Mouse (Mus musculus) right cerebral cortex, postnatal 4 days (tissue): ENCODE results near the gene Crhr1.
A peak's percentile ranks its signal among the peaks of the same experiment; 100 is the strongest.

Experiments used
- DNase-seq: peaks from one replicate; pipeline ENCODE4 v3.0.0-alpha.2; 2022

Gene Crhr1

DNA sequence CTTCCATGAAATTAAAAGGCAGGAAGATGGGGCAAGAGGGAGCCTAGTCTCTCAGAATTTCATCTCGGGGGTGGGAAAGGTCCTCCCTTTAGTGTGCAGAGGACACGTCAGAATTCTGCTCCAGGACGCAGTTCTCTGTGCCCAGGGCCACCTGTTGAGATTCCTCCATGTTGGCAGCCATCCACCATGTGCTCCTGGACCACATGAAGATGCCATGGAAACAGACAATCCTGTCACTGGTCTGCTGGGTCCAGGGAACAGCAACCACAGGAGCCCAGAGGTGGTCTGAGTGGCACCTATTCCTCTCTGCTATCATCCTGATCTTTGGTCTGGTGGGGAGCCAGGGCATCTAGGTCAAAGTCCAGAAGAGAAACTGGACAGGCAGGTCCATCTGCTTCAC, 6.3 kb downstream of the Crhr1 start:
- DNase-seq, result no peak

GRCm38 (mm10) chr11:104144930-104145329, 12.3 kb downstream of the Crhr1 start:
- no peak for DNase-seq

DNA sequence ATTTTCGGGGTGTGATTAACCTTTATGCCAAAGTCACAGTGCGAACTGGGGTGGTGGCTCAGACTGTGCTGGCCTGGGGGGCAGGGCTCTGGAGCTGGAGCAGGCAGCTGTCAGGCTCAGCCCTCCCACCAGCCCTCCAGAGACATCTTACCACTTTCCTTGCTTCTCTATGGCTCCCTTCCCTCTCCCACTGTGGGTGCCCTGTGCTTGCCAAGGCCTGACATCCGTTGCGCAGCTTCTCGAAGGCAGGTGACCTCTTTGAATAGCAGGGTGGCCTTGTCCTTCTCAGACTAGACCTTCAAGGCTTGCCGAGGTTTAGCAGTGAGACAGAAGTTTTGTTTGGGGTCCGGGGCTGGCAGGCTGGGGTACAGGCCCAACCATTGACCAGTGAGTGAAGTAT, 16.1 kb downstream of the Crhr1 start:
- no peak for DNase-seq

DNA sequence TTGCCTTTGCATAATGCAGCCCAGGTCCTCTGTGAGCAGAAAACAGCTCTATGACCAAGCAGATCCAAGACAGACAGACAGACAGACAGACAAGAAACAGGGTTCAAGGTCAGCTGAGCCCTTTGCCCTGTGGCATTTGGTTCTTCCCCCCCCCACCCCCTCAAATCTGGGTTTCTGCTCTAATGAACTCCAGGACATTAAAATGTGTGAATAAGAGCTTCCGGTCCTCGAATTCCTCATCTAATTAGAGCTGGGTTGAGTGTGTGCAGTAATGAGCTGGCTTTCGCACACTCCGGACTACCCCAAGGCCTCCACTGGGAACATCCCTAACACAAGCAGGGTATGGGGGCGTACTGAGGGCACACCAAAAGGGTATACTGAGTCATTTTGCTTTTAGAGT, 18.3 kb downstream of the Crhr1 start:
- DNase-seq, result no peak

DNA sequence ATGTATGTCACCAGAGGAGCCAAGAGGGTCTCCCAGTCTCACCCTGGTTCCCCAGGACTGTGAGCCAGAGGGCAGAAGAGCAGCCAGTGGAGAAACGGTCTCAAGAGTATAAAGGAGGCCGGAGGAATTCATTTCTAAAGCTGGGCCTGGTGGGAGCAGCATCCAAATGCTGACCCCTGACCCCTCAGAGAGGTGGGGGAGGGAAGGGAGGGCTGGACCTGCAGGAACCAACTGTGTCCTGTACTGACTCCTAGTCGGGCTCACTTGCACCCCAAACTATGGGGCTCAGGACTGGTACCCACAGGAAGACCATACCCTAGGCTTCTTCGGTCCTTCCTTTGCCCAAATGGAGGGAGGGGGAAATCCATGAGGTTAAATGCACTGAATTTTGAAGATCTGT, 21.7 kb downstream of the Crhr1 start:
- DNase-seq, result no peak

DNA sequence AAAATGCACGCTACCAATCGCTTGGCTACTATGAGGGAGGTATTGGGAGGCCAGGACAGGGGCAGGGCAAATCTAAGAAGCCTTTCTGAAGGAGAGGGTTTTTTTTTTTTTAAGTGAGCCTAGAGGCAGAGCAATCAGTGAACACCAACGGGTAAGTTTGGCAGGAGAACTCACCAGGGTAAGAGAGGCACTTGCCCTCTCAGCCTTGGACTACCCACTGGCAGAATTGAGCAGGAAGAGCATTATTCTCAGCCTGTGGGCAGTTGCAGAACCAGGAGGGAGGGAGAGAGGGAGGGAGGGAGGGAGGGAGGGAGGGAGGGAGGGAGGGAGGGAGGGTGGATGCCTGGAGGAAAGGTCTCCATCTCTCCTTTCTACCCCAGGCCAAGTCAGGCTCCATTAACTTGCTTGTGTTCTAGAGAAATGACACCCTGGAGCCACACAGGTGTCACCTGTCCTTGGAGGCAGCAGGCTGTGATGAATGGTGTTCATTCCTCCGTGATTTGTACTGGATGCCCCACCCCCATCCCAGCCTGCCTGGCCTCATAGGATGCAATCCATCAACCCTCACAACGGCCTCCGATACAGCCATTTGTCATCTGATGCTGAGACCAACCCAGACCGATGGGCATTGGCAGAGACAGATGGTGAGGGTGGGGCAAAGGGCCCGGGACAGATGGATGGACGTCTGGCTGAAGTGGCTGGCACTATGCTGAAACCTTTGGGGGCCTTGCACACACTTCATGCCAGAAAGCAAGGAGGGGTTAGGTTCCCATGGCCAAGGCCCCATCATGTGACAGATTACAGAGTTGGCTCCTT, 22.4 kb downstream of the Crhr1 start:
- no peak for DNase-seq

GRCm38 (mm10) chr11:104155899-104156298, 23.2 kb downstream of the Crhr1 start:
- DNase-seq, result no peak

DNA sequence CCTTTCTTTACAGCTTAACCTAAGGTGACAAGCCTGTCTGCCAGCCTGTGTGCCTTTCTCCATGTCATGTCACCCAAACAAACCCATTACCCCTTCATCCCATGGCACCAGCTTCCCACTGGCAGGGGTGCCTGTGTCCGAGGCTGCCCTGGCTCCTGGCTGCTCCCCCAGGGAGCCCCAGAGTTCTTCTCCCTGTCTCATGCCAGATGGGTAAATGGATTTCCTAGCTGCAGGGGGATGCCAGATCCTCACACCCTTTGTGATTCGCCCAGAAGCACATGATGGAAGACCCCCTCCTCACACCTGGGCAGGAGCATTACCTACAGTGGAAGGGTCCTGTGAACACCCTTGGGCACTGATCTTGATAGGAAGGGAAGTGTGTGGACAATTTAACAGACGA, 23.7 kb downstream of the Crhr1 start:
- DNase-seq, result no peak

DNA sequence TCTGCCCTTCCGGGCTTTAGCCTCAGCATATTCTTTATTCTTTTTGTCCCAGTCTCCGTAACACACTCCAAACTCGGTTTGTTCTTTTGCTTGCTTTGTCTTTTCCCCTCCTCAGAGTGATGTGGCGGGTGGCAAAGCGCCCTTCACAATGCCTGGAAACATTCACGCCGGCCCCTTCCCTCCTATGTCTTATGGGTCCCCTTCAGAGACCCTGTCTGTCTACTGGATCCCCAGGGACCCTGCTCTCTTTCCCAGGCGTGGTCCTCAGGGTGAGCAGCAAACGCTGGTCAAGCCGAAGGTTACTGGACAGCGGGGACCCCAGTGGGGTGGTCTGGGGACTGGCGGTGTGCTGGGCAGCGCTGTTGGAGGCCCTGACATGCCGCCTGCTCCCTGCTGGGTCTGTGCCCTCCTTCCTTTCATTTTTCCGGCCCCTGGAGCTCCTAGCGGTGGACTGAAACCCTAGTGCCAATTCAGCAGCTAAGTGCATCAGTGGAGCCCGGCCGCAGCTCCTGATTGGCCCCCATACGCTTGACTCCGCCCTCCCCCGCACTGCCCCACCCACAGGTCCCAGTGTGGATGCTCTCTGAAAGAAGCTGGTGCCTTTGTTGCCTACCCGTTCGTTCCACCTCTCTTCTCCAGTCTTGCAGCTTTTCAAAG, 25.1 kb downstream of the Crhr1 start:
- DNase-seq, result peak; percentile 82

DNA sequence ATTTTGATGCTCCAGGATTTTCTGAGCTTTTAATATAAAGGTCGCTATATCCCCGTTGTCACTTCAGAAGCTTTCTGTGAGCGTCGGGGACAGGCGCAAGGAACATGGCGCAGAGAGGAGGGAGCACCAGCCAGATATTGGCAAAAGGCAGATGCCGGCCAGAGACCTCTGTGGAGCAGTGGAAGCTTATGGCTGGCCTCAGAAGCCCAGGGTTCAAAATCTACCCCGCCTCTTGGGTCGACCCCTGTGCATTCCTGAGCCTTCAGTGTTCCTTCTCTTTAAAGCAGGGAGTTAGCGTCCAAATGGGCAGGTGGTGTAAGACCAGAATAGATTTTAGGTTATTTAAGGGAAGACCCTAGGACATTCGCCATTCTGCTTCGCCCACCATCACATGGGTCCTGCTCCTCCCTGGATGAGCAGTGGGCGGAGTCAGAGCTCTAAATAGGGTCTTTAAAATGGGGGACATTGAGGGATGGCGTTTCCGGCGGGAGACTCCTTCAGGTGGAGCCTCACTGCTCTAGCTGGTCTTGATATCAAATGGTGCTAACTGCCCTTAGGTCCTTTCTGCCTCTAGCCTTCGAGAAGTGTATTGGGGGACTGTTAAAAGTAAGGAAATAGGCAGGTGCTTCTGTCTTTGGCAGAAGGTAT, 25.7 kb downstream of the Crhr1 start:
- DNase-seq, result peak; percentile 34

DNA sequence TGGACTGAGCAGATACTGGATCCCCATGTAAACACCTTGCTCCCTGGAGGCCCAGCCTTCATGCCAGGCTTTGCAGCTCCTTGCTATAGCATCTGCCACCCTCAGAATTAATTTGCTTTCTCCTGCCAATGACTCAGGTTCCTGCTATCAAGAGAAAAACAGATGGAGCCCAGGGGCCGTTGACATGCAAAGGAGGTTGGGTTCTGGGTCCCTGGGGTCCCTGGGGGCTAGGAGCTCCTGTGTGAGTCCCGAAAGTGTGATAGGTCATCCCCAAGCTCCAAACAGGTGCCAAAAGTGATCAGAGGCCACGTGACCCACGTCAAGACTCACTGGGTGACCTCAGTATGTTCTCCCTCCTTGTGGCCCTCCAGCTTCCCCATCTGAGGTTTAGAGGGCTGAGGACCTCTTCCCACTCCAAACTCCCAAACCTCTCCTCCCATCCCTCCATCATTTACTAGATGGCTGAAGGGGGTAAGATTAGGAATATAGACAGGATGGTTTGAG, 27.2 kb downstream of the Crhr1 start:
- no peak for DNase-seq

DNA sequence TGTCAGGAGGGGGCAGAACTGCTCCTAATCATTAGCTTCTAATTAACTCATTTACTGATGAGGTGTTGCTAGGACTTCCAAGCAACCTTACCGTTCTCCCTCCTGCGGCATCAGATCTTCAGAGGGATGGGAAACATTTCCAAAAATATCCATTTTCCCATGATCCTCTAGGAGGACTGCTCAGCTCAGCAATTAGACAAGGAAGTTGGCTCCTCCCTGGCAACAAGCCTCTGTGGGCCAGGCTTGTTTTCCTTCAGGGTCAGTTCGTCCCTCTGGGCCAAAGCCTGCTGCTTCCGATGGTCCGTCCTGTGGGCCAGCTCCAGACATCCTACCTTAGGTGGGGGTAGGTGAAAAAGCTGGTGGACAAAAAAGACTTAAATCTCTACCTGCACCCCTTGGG, 28.5 kb downstream of the Crhr1 start:
- no peak for DNase-seq

- no peak for DNase-seq
Observed at GRCm38 (mm10) chr11:104164257-104164656, 31.6 kb downstream of the Crhr1 start.

GRCm38 (mm10) chr11:104171281-104171781, 38.7 kb downstream of the Crhr1 start:
- peak; percentile 80 for DNase-seq

DNA sequence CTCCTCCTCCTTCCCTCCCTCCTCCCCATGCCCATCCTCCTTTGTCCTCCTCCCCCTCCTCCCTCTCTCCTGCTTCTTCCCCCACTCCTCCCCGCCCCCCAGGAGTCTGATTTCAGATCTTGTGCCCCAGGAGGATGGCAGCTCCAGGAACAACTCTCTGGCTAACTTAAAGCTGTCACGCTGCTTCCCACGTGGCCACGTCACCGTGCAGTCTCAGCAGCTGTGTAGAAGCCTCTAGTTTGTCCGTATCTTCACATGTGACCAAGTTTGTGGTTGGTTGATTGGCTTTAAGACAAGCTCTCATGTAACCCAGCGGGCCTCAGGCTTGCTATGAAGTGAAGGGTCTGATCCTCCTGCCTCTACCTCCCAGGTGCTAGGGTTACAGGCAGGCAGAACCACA, 46.2 kb downstream of the Crhr1 start:
- DNase-seq, result no peak

GRCm38 (mm10) chr11:104179804-104180203, 47.1 kb downstream of the Crhr1 start:
- peak; percentile 49 for DNase-seq

GRCm38 (mm10) chr11:104182141-104182540, 49.5 kb downstream of the Crhr1 start:
- DNase-seq, result no peak

GRCm38 (mm10) chr11:104186135-104186836, 53.6 kb downstream of the Crhr1 start, which contains the start of gene Sppl2c:
Sppl2c (plus strand) TSS chr11:104186327.
- no peak for DNase-seq

GRCm38 (mm10) chr11:104186837-104187150, 54.1 kb downstream of the Crhr1 start:
- no peak for DNase-seq

DNA sequence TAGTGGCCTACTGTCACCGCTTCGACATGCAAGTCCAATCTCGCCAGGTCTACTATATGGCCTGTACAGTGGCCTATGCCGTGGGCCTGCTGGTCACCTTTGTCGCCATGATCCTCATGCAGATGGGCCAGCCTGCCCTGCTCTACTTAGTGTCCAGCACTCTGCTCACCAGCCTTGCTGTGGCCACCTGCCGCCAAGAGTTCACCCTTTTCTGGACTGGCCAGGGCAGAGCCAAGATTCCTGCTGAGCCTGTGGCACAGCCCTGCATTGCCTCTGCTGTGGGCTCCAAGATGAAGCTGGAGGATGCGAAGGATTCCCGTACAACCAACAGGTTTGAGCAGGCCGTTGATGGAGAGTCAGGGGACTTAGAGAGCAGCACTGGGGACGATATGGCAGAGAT, 55.1 kb downstream of the Crhr1 start:
- DNase-seq, result no peak

DNA sequence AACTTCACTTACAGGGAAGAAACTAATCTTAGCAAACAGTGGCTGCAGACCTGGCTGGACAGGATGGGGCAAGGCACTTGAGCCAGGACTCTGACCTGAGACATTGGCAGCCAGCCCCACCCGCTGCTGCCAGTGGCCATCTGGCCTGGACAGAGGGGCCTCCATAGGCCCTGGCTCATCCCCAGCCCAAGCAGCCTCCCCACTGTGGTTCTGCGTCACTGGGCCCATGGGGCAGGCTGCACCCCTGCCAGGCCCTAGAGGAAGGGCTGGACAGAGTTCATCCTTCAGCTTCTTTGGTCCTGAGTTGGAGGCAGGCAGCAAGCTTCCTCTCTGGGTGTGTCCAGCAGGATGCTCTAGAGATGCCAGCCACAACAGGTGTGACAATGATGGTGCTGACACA, 57.4 kb downstream of the Crhr1 start:
- no peak for DNase-seq

GRCm38 (mm10) chr11:104195382-104195781, 62.7 kb downstream of the Crhr1 start:
- DNase-seq, result no peak

DNA sequence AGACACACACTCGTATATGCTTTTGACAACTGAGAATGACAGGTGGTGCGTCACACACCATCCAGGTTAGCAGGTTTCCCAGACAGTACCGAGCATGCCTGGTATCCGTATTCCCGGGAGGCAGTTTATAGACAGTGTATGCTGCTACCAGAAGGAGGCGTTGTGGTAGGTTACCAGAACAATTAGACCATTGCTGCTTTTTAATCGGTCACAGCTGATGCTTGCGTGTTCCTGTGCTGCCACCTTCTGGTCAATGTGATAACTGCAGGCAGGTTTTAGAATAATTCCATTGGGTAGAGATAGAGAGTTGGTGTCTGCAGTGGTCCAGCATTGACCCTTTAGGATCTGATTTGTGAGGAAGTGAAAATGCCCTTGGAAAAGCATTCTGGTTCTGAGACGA, 63.1 kb downstream of the Crhr1 start:
- DNase-seq, result peak; percentile 93
